Mouse (Mus musculus) hindbrain, embryonic 10.5 days (tissue): Measurements from ENCODE around the gene Rerg. TPM values are rescaled to one million over a fixed set of nuclear protein-coding genes. Genes with fewer than 3 reads are reported as not detected.

Experiments used
- DNase-seq: peaks from one replicate; pipeline ENCODE4 v3.0.0-alpha.2; 2017; ENCODE audit warnings: low spot score
- H3K27ac ChIP-seq: fragments of 300-500 bp; sonication (generic); 2 replicates; pipeline ENCODE4 v1.5.1; 2016; ENCODE audit warnings: mild to moderate bottlenecking, moderate library complexity
- H3K27me3 ChIP-seq: fragments of 300-500 bp; sonication (generic); 2 replicates; pipeline ENCODE4 v1.6.1; 2016; ENCODE audit warnings: mild to moderate bottlenecking; ENCODE audit not compliant: poor library complexity, insufficient read depth, severe bottlenecking
- H3K36me3 ChIP-seq: fragments of 300-500 bp; sonication (generic); 2 replicates; pipeline ENCODE4 v1.6.1; 2016; ENCODE audit warnings: mild to moderate bottlenecking, moderate library complexity
- H3K4me1 ChIP-seq: fragments of 300-500 bp; sonication (generic); replicated peaks from 2 replicates; pipeline ENCODE4 v1.6.1; 2016; ENCODE audit warnings: mild to moderate bottlenecking
- H3K4me3 ChIP-seq: fragments of 300-500 bp; sonication (generic); 2 replicates; pipeline ENCODE4 v1.5.1; 2016; ENCODE audit warnings: mild to moderate bottlenecking, moderate library complexity
- H3K9me3 ChIP-seq: fragments of 300-500 bp; sonication (generic); 2 replicates; pipeline ENCODE4 v1.6.1; 2016; ENCODE audit warnings: mild to moderate bottlenecking, moderate library complexity
- WGBS: fragments of 180-500 bp; shearing (Covaris S2); methylation state at CpG from one replicate; pipeline ENCODE4 v1.1.7; 2016; 5-methylcytosine and 5-hydroxymethylcytosine counted together
- polyA plus RNA-seq: library from polyadenylated mRNA; unstranded; fragments of >200 nt; fragmentation: Nextera tagmentation; extraction: Ambion mirVana; gene quantifications from 2 replicates; pipeline ENCODE4 v1.2.1, GENCODE M21; 2016

Rerg gene
- polyA plus RNA-seq, 1 experiment from 2014 or later: 1.5 TPM

GRCm38 (mm10) chr6:137156437-137157219 is 13.7 kb downstream of the Rerg start:
- DNase-seq: no peak
- 81% methylated on average over 11 of the region's 11 CpGs for WGBS

GRCm38 (mm10) chr6:137155196-137156137 is 14.8 kb downstream of the Rerg start:
- Histone ChIP-seq H3K4me3 (no peak overlapping the region), H3K4me1 (no peaks in the 10 kb centered on the region), H3K9me3 (no peaks in the 10 kb centered on the region), H3K27me3 (no peaks in the 10 kb centered on the region), H3K27ac (no peak overlapping the region), H3K36me3 (no peaks in the 10 kb centered on the region)
- WGBS: 70% methylated on average over 26 of the region's 26 CpGs
- no peak for DNase-seq

More at GRCm38 (mm10) chr6:137156437-137157219, 13.7 kb downstream of the Rerg start:
- H3K36me3 ChIP-seq: no peaks in the 10 kb centered on the region
- no peak overlapping the region for H3K27ac ChIP-seq
- no peaks in the 10 kb centered on the region for H3K9me3 ChIP-seq
- H3K27me3 ChIP-seq: no peaks in the 10 kb centered on the region
- H3K4me1 ChIP-seq: no peaks in the 10 kb centered on the region; the same call in 1 of the 2 replicates
- no peak overlapping the region for H3K4me3 ChIP-seq

GRCm38 (mm10) chr6:137153021-137153420 is 17.3 kb downstream of the Rerg start:
- H3K4me1 ChIP-seq: no peaks in the 10 kb centered on the region
- no peaks in the 10 kb centered on the region for H3K27me3 ChIP-seq
- no peaks in the 10 kb centered on the region for H3K9me3 ChIP-seq
- H3K36me3 ChIP-seq: no peaks in the 10 kb centered on the region
- H3K4me3 ChIP-seq: no peak overlapping the region
- DNase-seq: no peak
- 90% methylated on average over 14 of the region's 14 CpGs for WGBS
- no peak overlapping the region for H3K27ac ChIP-seq

GRCm38 (mm10) chr6:137151015-137151414 is 19.3 kb downstream of the Rerg start:
- Histone ChIP-seq H3K27ac (no peak overlapping the region), H3K27me3 (no peaks in the 10 kb centered on the region), H3K36me3 (no peaks in the 10 kb centered on the region), H3K9me3 (no peaks in the 10 kb centered on the region), H3K4me1 (no peaks in the 10 kb centered on the region), H3K4me3 (no peak overlapping the region)
- WGBS: 84% methylated on average over 2 of the region's 2 CpGs
- DNase-seq: no peak

GRCm38 (mm10) chr6:137149833-137150232 is 20.5 kb downstream of the Rerg start:
- Histone ChIP-seq H3K4me1 (peaks cover 6% of the 10 kb centered on the region; the same call in 1 of the 2 replicates), H3K9me3 (no peaks in the 10 kb centered on the region), H3K36me3 (no peaks in the 10 kb centered on the region), H3K4me3 (no peak overlapping the region), H3K27me3 (no peaks in the 10 kb centered on the region), H3K27ac (no peak overlapping the region)
- DNase-seq: no peak
- 82% methylated on average over 4 of the region's 4 CpGs for WGBS

- Histone ChIP-seq H3K27ac (no peak overlapping the region), H3K4me1 (peaks cover 23% of the 10 kb centered on the region), H3K27me3 (no peaks in the 10 kb centered on the region), H3K4me3 (no peak overlapping the region), H3K9me3 (no peaks in the 10 kb centered on the region), H3K36me3 (no peaks in the 10 kb centered on the region)
- DNase-seq: no peak
- WGBS: 86% methylated on average over 2 of the region's 2 CpGs
Observed at GRCm38 (mm10) chr6:137146910-137147309, 23.4 kb downstream of the Rerg start.

- no peak for DNase-seq
- H3K36me3 ChIP-seq: no peaks in the 10 kb centered on the region
- no peaks in the 10 kb centered on the region for H3K9me3 ChIP-seq
- H3K4me1 ChIP-seq: peaks cover 33% of the 10 kb centered on the region
- H3K4me3 ChIP-seq: no peak overlapping the region
- H3K27me3 ChIP-seq: no peaks in the 10 kb centered on the region
- 93% methylated on average over 11 of the region's 11 CpGs for WGBS
- H3K27ac ChIP-seq: no peak overlapping the region
Observed at GRCm38 (mm10) chr6:137145611-137146010, 24.7 kb downstream of the Rerg start.

GRCm38 (mm10) chr6:137144958-137145535 is 25.2 kb downstream of the Rerg start:
- H3K9me3 ChIP-seq: no peaks in the 10 kb centered on the region
- H3K36me3 ChIP-seq: no peaks in the 10 kb centered on the region
- no peaks in the 10 kb centered on the region for H3K27me3 ChIP-seq
- no peak for DNase-seq
- 68% methylated on average over 11 of the region's 11 CpGs for WGBS
- peaks cover 33% of the 10 kb centered on the region for H3K4me1 ChIP-seq
- no peak overlapping the region for H3K27ac ChIP-seq
- H3K4me3 ChIP-seq: no peak overlapping the region

- no peak for DNase-seq
- H3K27me3 ChIP-seq: 0 out of 2 replicates have a peak, but pooled peaks cover 2% of the 10 kb centered on the region
- H3K4me1 ChIP-seq: peaks cover 33% of the 10 kb centered on the region
- no peaks in the 10 kb centered on the region for H3K9me3 ChIP-seq
- 88% methylated on average over 10 of the region's 10 CpGs for WGBS
- no peak overlapping the region for H3K27ac ChIP-seq
- H3K36me3 ChIP-seq: no peaks in the 10 kb centered on the region
- H3K4me3 ChIP-seq: no peak overlapping the region
Observed at GRCm38 (mm10) chr6:137144526-137144840, 25.8 kb downstream of the Rerg start.

- Histone ChIP-seq H3K27ac (no peak overlapping the region), H3K4me3 (no peak overlapping the region), H3K4me1 (peaks cover 33% of the 10 kb centered on the region), H3K9me3 (no peaks in the 10 kb centered on the region), H3K27me3 (0 out of 2 replicates have a peak, but pooled peaks cover 2% of the 10 kb centered on the region), H3K36me3 (no peaks in the 10 kb centered on the region)
- WGBS: 85% methylated on average over 7 of the region's 7 CpGs
- no peak for DNase-seq
Observed at GRCm38 (mm10) chr6:137143818-137144525, 26.3 kb downstream of the Rerg start.

- Histone ChIP-seq H3K4me1 (peaks cover 33% of the 10 kb centered on the region), H3K27me3 (0 out of 2 replicates have a peak, but pooled peaks cover 2% of the 10 kb centered on the region), H3K27ac (peak overlapping the region; percentile 84), H3K36me3 (no peaks in the 10 kb centered on the region), H3K9me3 (no peaks in the 10 kb centered on the region), H3K4me3 (peak overlapping the region; percentile 44)
- WGBS: under 1% methylated on average over 11 of the region's 11 CpGs
- DNase-seq: peak; percentile 67
Observed at GRCm38 (mm10) chr6:137142796-137143195, 27.5 kb downstream of the Rerg start.

GRCm38 (mm10) chr6:137141247-137141820 is 29.0 kb downstream of the Rerg start:
- no peak for DNase-seq
- Histone ChIP-seq H3K9me3 (no peaks in the 10 kb centered on the region), H3K4me1 (peaks cover 33% of the 10 kb centered on the region), H3K36me3 (no peaks in the 10 kb centered on the region), H3K4me3 (no peak overlapping the region), H3K27me3 (0 out of 2 replicates have a peak, but pooled peaks cover 2% of the 10 kb centered on the region), H3K27ac (0 out of 2 replicates have a peak overlapping the region, but pooled peaks have one; percentile 6)
- 58% methylated on average over 5 of the region's 5 CpGs for WGBS
